Mouse (Mus musculus): ENCODE data around the gene Rhbdd3. TPM values are rescaled to one million over a fixed set of nuclear protein-coding genes. Genes with fewer than 3 reads are reported as not detected.

The Rhbdd3 gene
- polyA plus RNA-seq, 1 experiment from 2014 or later = 39.0 TPM

- ATAC-seq (ENCODE audit: low FRiP score, low TSS enrichment) = no peak
- Histone ChIP-seq H3K9ac (replicated peaks; ENCODE audit: low read length) (no peak overlapping the region), H3K4me1 (ENCODE audit: insufficient read depth, low read length) (peaks cover 65% of the 10 kb centered on the region), H3K27me3 (ENCODE audit: insufficient read depth, low read length) (peaks cover 48% of the 10 kb centered on the region), H3K4me2 (replicated peaks; ENCODE audit: low read depth, low read length) (0 out of 2 replicates have a peak overlapping the region, but pooled peaks have one; percentile 93), H3K4me3 (ENCODE audit: low read length) (no peak overlapping the region), H3K36me3 (ENCODE audit: insufficient read depth, low read length) (no peaks in the 10 kb centered on the region), H3K9me3 (ENCODE audit: low read length) (no peaks in the 10 kb centered on the region), H3K27ac (ENCODE audit: low read length) (no peak overlapping the region)
- WGBS = 37% methylated on average over 9 of the region's 9 CpGs
Observed at GRCm38 (mm10) chr11:5058783-5059182, 39.9 kb upstream of the Rhbdd3 start.

- Histone ChIP-seq H3K27ac (ENCODE audit: low read length) (no peak overlapping the region), H3K4me2 (replicated peaks; ENCODE audit: low read depth, low read length) (0 out of 2 replicates have a peak overlapping the region, but pooled peaks have one; percentile 7), H3K27me3 (ENCODE audit: insufficient read depth, low read length) (peaks cover 48% of the 10 kb centered on the region), H3K9me3 (ENCODE audit: low read length) (no peaks in the 10 kb centered on the region), H3K4me1 (ENCODE audit: insufficient read depth, low read length) (peaks cover 68% of the 10 kb centered on the region), H3K9ac (replicated peaks; ENCODE audit: low read length) (no peak overlapping the region), H3K36me3 (ENCODE audit: insufficient read depth, low read length) (no peaks in the 10 kb centered on the region), H3K4me3 (ENCODE audit: low read length) (no peak overlapping the region)
- no peak for ATAC-seq (ENCODE audit: low FRiP score, low TSS enrichment)
- WGBS = 20% methylated on average over 14 of the region's 14 CpGs
Observed at GRCm38 (mm10) chr11:5059230-5059629, 39.5 kb upstream of the Rhbdd3 start.

DNA sequence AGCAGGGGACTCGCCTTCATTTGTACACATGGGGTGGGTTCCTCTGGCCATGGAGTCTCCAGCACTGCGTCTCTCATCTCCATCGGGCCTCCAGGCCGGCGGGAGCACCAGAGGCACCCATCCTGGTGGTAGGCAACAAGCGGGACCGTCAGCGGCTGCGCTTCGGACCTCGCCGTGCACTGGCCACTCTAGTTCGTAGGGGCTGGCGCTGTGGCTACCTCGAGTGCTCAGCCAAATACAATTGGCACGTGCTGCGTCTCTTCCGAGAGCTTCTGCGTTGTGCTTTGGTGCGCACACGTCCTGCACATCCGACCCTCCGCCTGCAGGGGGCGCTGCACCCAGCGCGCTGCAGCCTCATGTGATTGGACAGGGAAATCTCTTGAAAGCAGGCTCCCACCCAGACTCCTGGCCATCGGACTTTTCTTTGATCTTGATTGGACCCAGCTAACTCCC is 39.0 kb upstream of the Rhbdd3 start:
- Histone ChIP-seq H3K36me3 (ENCODE audit: insufficient read depth, low read length) (no peaks in the 10 kb centered on the region), H3K9ac (replicated peaks; ENCODE audit: low read length) (no peak overlapping the region), H3K27ac (ENCODE audit: low read length) (no peak overlapping the region), H3K27me3 (ENCODE audit: insufficient read depth, low read length) (peaks cover 48% of the 10 kb centered on the region), H3K4me3 (ENCODE audit: low read length) (no peak overlapping the region), H3K4me1 (ENCODE audit: insufficient read depth, low read length) (peaks cover 72% of the 10 kb centered on the region), H3K4me2 (replicated peaks; ENCODE audit: low read depth, low read length) (no peak overlapping the region), H3K9me3 (ENCODE audit: low read length) (no peaks in the 10 kb centered on the region)
- no peak for ATAC-seq (ENCODE audit: low FRiP score, low TSS enrichment)
- 13% methylated on average over 27 of the region's 27 CpGs for WGBS

- H3K4me2 ChIP-seq (replicated peaks; ENCODE audit: low read depth, low read length) = peak overlapping the region; percentile 68
- ATAC-seq (ENCODE audit: low FRiP score, low TSS enrichment) = no peak
- H3K4me3 ChIP-seq (ENCODE audit: low read length) = peak overlapping the region; percentile 32
- H3K36me3 ChIP-seq (ENCODE audit: insufficient read depth, low read length) = no peaks in the 10 kb centered on the region
- no peaks in the 10 kb centered on the region for H3K9me3 ChIP-seq (ENCODE audit: low read length)
- peaks cover 74% of the 10 kb centered on the region for H3K4me1 ChIP-seq (ENCODE audit: insufficient read depth, low read length)
- WGBS = 63% methylated on average over 28 of the region's 28 CpGs
- H3K27ac ChIP-seq (ENCODE audit: low read length) = no peak overlapping the region
- H3K27me3 ChIP-seq (ENCODE audit: insufficient read depth, low read length) = peaks cover 48% of the 10 kb centered on the region
- no peak overlapping the region for H3K9ac ChIP-seq (replicated peaks; ENCODE audit: low read length)
Observed at GRCm38 (mm10) chr11:5060756-5061412, 37.8 kb upstream of the Rhbdd3 start.

DNA sequence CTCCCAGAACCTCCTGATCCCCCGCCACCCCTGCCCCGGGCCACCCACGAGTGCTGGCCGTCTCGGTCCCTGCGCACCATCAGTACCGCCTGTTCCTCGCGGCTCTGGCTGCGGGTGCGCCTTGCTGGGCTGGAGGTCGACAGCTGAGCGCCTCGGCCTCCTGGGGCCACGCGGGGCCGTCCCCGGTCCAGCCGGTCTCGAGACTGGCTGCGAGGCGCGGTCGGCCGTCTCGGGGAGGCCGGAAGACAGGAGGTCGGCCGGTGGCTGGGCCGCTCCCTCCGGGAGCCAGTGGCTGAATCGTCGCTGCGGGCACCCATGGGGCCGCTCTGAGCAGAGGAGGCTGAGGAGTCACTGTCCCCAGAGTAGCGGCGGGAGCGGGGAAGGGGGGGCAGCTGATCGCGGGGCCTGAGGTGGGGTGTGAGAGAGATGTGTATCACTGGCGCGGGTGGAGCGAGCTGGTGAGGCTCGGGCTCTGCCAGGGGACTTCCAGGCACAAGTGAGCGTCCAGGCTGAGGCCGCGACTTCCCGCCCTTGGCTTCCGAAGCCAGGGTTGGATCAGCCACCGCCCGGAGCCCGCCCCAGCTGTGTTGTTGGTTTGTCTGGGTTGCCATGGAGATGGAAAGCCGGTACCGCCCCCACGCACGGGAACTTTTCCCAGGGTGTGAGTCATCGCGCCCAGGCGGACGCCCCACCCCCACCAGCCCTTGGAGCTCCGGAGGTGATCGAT is 37.1 kb upstream of the Rhbdd3 start:
- H3K36me3 ChIP-seq (ENCODE audit: insufficient read depth, low read length) = no peaks in the 10 kb centered on the region
- peak overlapping the region; percentile 32 for H3K4me3 ChIP-seq (ENCODE audit: low read length)
- H3K27ac ChIP-seq (ENCODE audit: low read length) = no peak overlapping the region
- peak overlapping the region; percentile 68 for H3K4me2 ChIP-seq (replicated peaks; ENCODE audit: low read depth, low read length)
- ATAC-seq (ENCODE audit: low FRiP score, low TSS enrichment) = peak; percentile 25
- H3K4me1 ChIP-seq (ENCODE audit: insufficient read depth, low read length) = peaks cover 69% of the 10 kb centered on the region
- peak overlapping the region; percentile 55 for H3K9ac ChIP-seq (replicated peaks; ENCODE audit: low read length)
- peaks cover 47% of the 10 kb centered on the region for H3K27me3 ChIP-seq (ENCODE audit: insufficient read depth, low read length)
- WGBS = 2% methylated on average over 56 of the region's 62 CpGs
- H3K9me3 ChIP-seq (ENCODE audit: low read length) = no peaks in the 10 kb centered on the region

GRCm38 (mm10) chr11:5062326-5062725 is 36.4 kb upstream of the Rhbdd3 start:
- ATAC-seq (ENCODE audit: low FRiP score, low TSS enrichment) = no peak
- Histone ChIP-seq H3K27ac (ENCODE audit: low read length) (no peak overlapping the region), H3K4me1 (ENCODE audit: insufficient read depth, low read length) (peaks cover 63% of the 10 kb centered on the region), H3K36me3 (ENCODE audit: insufficient read depth, low read length) (no peaks in the 10 kb centered on the region), H3K9ac (replicated peaks; ENCODE audit: low read length) (peak overlapping the region; percentile 32; the same call in 1 of the 2 replicates), H3K4me3 (ENCODE audit: low read length) (peak overlapping the region; percentile 32), H3K9me3 (ENCODE audit: low read length) (no peaks in the 10 kb centered on the region), H3K4me2 (replicated peaks; ENCODE audit: low read depth, low read length) (peak overlapping the region; percentile 68), H3K27me3 (ENCODE audit: insufficient read depth, low read length) (peaks cover 40% of the 10 kb centered on the region)
- 23% methylated on average over 13 of the region's 13 CpGs for WGBS

- Histone ChIP-seq H3K4me1 (ENCODE audit: insufficient read depth, low read length) (peaks cover 57% of the 10 kb centered on the region), H3K36me3 (ENCODE audit: insufficient read depth, low read length) (peaks cover 2% of the 10 kb centered on the region; the same call in 1 of the 2 replicates), H3K27me3 (ENCODE audit: insufficient read depth, low read length) (peaks cover 34% of the 10 kb centered on the region), H3K9me3 (ENCODE audit: low read length) (no peaks in the 10 kb centered on the region), H3K27ac (ENCODE audit: low read length) (no peak overlapping the region), H3K9ac (replicated peaks; ENCODE audit: low read length) (no peak overlapping the region), H3K4me3 (ENCODE audit: low read length) (no peak overlapping the region), H3K4me2 (replicated peaks; ENCODE audit: low read depth, low read length) (no peak overlapping the region)
- WGBS = 66% methylated on average over 13 of the region's 13 CpGs
- ATAC-seq (ENCODE audit: low FRiP score, low TSS enrichment) = no peak
Observed at GRCm38 (mm10) chr11:5062860-5063505, 35.7 kb upstream of the Rhbdd3 start.

DNA sequence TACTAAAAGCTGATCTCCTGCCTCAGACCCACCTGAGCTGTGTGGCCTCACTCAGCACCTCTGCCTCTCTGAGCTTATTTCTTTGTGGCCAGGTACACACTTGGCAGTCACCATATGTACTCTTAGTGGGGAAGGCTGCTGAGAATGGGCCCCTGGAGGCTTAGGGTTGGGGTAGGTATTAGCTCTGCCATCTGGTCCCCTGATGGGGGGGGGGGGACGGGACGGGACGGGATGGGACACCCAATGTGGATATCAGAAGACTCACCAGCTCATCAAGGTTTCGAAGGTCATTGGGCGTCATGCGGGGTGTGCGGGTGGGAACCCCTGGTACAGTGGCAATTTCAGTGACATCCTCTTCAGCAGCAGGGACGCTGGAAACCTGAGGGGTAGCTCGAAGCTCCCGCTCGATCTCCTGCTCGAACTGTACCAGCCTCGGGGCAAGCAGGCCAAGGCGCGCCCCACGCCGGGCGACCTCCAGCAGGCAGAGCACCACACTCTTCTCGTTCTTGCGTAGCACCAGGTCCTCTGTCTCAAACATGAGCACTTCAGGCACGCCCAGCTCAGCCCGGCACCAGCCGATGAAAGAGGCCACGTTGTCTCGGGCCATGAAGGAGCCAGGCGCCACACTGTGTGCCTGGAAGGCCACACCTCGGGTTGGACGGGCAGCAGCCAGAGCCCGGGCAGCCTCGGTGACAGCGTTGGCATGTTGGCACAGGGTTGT is 35.0 kb upstream of the Rhbdd3 start:
- no peaks in the 10 kb centered on the region for H3K9me3 ChIP-seq (ENCODE audit: low read length)
- H3K4me2 ChIP-seq (replicated peaks; ENCODE audit: low read depth, low read length) = peak overlapping the region; percentile 73
- peak overlapping the region; percentile 79 for H3K9ac ChIP-seq (replicated peaks; ENCODE audit: low read length)
- no peak for ATAC-seq (ENCODE audit: low FRiP score, low TSS enrichment)
- H3K27me3 ChIP-seq (ENCODE audit: insufficient read depth, low read length) = peaks cover 34% of the 10 kb centered on the region
- 63% methylated on average over 31 of the region's 31 CpGs for WGBS
- peak overlapping the region; percentile 72 for H3K4me3 ChIP-seq (ENCODE audit: low read length)
- peaks cover 52% of the 10 kb centered on the region for H3K4me1 ChIP-seq (ENCODE audit: insufficient read depth, low read length)
- H3K27ac ChIP-seq (ENCODE audit: low read length) = no peak overlapping the region
- H3K36me3 ChIP-seq (ENCODE audit: insufficient read depth, low read length) = peaks cover 9% of the 10 kb centered on the region

DNA sequence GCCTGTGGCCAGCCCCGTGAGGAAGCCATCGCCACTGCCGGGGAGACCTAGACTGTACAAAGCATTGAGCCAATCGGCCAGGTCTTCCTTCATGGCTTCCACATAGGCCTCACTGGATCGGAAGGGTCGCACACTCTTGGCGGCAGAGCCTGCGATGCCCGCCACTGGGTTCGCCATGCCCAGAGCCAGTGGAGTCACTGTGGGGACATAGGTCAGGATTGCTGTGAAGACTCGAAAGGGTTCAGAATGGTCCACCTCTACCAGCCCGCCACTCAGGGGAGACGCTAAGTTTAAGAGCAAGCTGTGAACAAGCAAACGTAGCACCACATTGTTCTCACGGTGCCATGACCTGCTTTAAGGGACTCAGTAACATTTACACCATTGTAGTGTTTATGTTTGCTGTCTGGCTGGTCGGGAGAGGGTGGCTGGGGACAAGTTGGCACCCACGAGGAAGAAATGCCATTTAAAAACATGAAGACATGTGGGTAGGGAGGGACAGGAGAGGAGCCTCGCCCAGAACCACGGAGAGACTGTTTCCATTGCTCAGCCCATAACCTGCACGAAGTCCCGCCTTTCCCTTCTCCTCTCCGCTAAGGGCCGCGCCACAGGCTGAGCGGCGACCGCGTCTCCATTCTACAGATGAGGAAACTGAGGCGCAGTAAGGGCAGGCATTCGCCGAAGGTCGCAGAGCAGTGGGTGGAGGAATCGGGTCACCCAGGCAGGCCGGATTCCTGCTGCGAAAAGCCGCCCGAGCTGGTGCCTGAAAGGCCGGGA is 34.3 kb upstream of the Rhbdd3 start:
- no peak for ATAC-seq (ENCODE audit: low FRiP score, low TSS enrichment)
- Histone ChIP-seq H3K4me2 (replicated peaks; ENCODE audit: low read depth, low read length) (peak overlapping the region; percentile 73), H3K4me1 (ENCODE audit: insufficient read depth, low read length) (peaks cover 45% of the 10 kb centered on the region), H3K4me3 (ENCODE audit: low read length) (peak overlapping the region; percentile 72), H3K27me3 (ENCODE audit: insufficient read depth, low read length) (peaks cover 26% of the 10 kb centered on the region), H3K27ac (ENCODE audit: low read length) (no peak overlapping the region), H3K9me3 (ENCODE audit: low read length) (no peaks in the 10 kb centered on the region), H3K36me3 (ENCODE audit: insufficient read depth, low read length) (peaks cover 17% of the 10 kb centered on the region), H3K9ac (replicated peaks; ENCODE audit: low read length) (peak overlapping the region; percentile 79)
- WGBS = 15% methylated on average over 38 of the region's 38 CpGs

All from kidney, embryonic 16.5 days (tissue).